Mouse (Mus musculus) subcutaneous adipose tissue, adult 2 months (tissue): Measurements from ENCODE around the gene Gm16867. TPM values are rescaled to one million over a fixed set of nuclear protein-coding genes. Genes with fewer than 3 reads are reported as not detected.

Experiments
- polyA plus RNA-seq: library from polyadenylated mRNA; depleted of rRNA; stranded (reverse); fragments of >200 nt; gene quantifications from 2 replicates; pipeline ENCODE4 v1.2.3, GENCODE M21; 2012; ENCODE audit warnings: low replicate concordance; rRNA removed

The Gm16867 gene
- polyA plus RNA-seq = 2.2 and 17.3 TPM in 2 replicates

DNA sequence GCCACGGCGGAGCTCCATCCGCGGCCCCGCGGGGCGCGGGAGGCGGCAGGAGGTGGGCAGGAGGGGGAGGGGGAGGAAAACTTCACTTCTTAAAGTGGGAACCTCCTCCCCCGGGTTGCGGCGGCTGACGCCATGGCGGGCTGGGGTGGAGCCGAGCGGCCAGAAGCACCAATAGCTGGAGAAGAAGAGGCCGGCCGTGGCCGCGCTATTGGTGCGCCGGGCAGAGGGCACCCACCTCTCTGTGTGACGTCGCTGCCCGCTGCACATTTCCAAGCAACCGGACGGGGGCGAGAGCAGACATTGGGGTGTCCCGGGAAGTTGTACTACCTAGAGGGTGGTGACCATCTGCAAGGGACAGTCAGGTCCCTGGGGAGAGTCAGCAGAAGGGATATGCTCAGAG lies at the start of gene Gm16867:
Gene Gm16867 (minus strand): TSS at position 189 of the 400 bp plus-strand sequence.

GRCm38 (mm10) chr14:69512449-69512848 lies 9.3 kb upstream of the Gm16867 start, which contains the start of gene Gm27179:
Gm27179 (minus strand) TSS chr14:69512549.

Other genes starting within 250 kb of the Gm16867 start
- gene Synb, start 209.1 kb downstream of the Gm16867 start, polyA plus RNA-seq = not detected in 2 replicates
- gene Gm27179, start 9.2 kb upstream of the Gm16867 start, polyA plus RNA-seq = 0.04 TPM in 1 of 2 replicates, not detected in the other
- 23.6 and 42.4 TPM in 2 replicates for gene Entpd4b, start 52.1 kb upstream of the Gm16867 start, polyA plus RNA-seq